Mouse (Mus musculus) MEL (cell line): ENCODE data around the gene Pex3. TPM values are rescaled to one million over a fixed set of nuclear protein-coding genes. Genes with fewer than 3 reads are reported as not detected.

Experiments
- DNase-seq: peaks from one replicate; pipeline ENCODE4 v3.0.0; 2011; ENCODE audit warnings: low read depth, low spot score
- H3K27ac ChIP-seq: 2 replicates; pipeline ENCODE4 v1.5.1; 2012; ENCODE audit warnings: low read depth, mild to moderate bottlenecking, control low read depth, low read length, moderate library complexity; ENCODE audit not compliant: control insufficient read depth
- H3K27me3 ChIP-seq, 2 experiments: fragments of 150-350 bp in 1 of 2; sonication (generic) in 1 of 2; 2 replicates each; pipeline ENCODE4 v1.6.1; 2012; ENCODE audit warnings: low read length in 2 of 2, mild to moderate bottlenecking in 2 of 2, improper control_type of control experiment in 1 of 2, moderate library complexity in 1 of 2; ENCODE audit not compliant: insufficient read depth in 2 of 2, control insufficient read depth in 1 of 2
- H3K36me3 ChIP-seq, 2 experiments: 2 replicates each; pipeline ENCODE4 v1.6.1; 2012 to 2014; ENCODE audit warnings: low read length in 2 of 2, improper control_type of control experiment in 1 of 2, inconsistent platforms in 1 of 2, mild to moderate bottlenecking in 1 of 2; ENCODE audit not compliant: insufficient read depth in 2 of 2, control insufficient read depth in 1 of 2
- H3K4me1 ChIP-seq, 2 experiments: fragments of 150-350 bp in 1 of 2; sonication (generic) in 1 of 2; 2 replicates each; pipeline ENCODE4 v1.6.1; 2012; ENCODE audit warnings: low read length in 2 of 2, improper control_type of control experiment in 1 of 2, mild to moderate bottlenecking in 1 of 2; ENCODE audit not compliant: insufficient read depth in 2 of 2, control insufficient read depth in 1 of 2
- H3K4me3 ChIP-seq, 2 experiments: fragments of 150-350 bp in 1 of 2; sonication (generic) in 1 of 2; 2 replicates each; pipeline ENCODE4 v1.5.1; 2012; ENCODE audit warnings: low read depth in 2 of 2, low read length in 2 of 2, mild to moderate bottlenecking in 2 of 2, moderate library complexity in 2 of 2, control low read depth in 1 of 2, improper control_type of control experiment in 1 of 2; ENCODE audit not compliant: control insufficient read depth in 1 of 2, insufficient read depth in 1 of 2
- H3K79me2 ChIP-seq: 2 replicates; pipeline ENCODE4 v1.6.1; 2012; ENCODE audit warnings: mild to moderate bottlenecking, low read length, moderate library complexity; ENCODE audit not compliant: control insufficient read depth, poor library complexity, insufficient read depth
- H3K9ac ChIP-seq: 2 replicates; pipeline ENCODE4 v1.6.1; 2012; ENCODE audit warnings: low read depth, mild to moderate bottlenecking, control low read depth, low read length, moderate library complexity; ENCODE audit not compliant: control insufficient read depth, poor library complexity, severe bottlenecking
- H3K9me3 ChIP-seq: fragments of 150-350 bp; sonication (generic); replicated peaks from 2 replicates; pipeline ENCODE4 v1.6.1; 2012; ENCODE audit warnings: mild to moderate bottlenecking, low read length, improper control_type of control experiment, moderate library complexity; ENCODE audit not compliant: insufficient read depth
- CHD2 ChIP-seq: IDR thresholded peaks from 2 replicates; pipeline ENCODE4 v1.6.1; 2011; ENCODE audit warnings: low read length, improper control_type of control experiment
- E2F4 ChIP-seq: IDR thresholded peaks from 2 replicates; pipeline ENCODE4 v1.6.1; 2011; ENCODE audit warnings: low read depth, low read length, improper control_type of control experiment, borderline replicate concordance
- ELF1 ChIP-seq: IDR thresholded peaks from 2 replicates; pipeline ENCODE4 v1.6.1; 2014; ENCODE audit warnings: low read depth, mild to moderate bottlenecking, inconsistent platforms, low read length, improper control_type of control experiment, moderate library complexity
- ETS1 ChIP-seq: IDR thresholded peaks from 2 replicates; pipeline ENCODE4 v1.6.1; 2012; ENCODE audit warnings: low read depth, mild to moderate bottlenecking, inconsistent platforms, low read length, improper control_type of control experiment, moderate library complexity
- GABPA ChIP-seq: IDR thresholded peaks from 2 replicates; pipeline ENCODE4 v1.6.1; 2012; ENCODE audit warnings: low read depth, mild to moderate bottlenecking, inconsistent platforms, low read length, improper control_type of control experiment, moderate library complexity
- GATA1 ChIP-seq: IDR thresholded peaks from 2 replicates; pipeline ENCODE4 v1.6.1; 2011; ENCODE audit warnings: low read depth, low read length, improper control_type of control experiment
- JUND ChIP-seq: IDR thresholded peaks from 2 replicates; pipeline ENCODE4 v1.6.1; 2011; ENCODE audit warnings: low read depth, mild to moderate bottlenecking, improper control_type of control experiment, low read length
- MAX ChIP-seq: IDR thresholded peaks from 2 replicates; pipeline ENCODE4 v1.6.1; 2011; ENCODE audit warnings: low read length, improper control_type of control experiment
- MYB ChIP-seq: IDR thresholded peaks from 2 replicates; pipeline ENCODE4 v1.6.1; 2011; ENCODE audit warnings: mild to moderate bottlenecking, low read depth, low read length, improper control_type of control experiment
- MYC ChIP-seq: IDR thresholded peaks from 2 replicates; pipeline ENCODE4 v1.6.1; 2011; ENCODE audit warnings: low read depth, mild to moderate bottlenecking, low read length, improper control_type of control experiment, moderate library complexity
- NELFE ChIP-seq: IDR thresholded peaks from 2 replicates; pipeline ENCODE4 v1.6.1; 2011; ENCODE audit warnings: low read depth, low read length, improper control_type of control experiment
- POLR2A ChIP-seq, 2 experiments: IDR thresholded peaks; 2 replicates each; pipeline ENCODE4 v1.6.1; 2011 to 2012; ENCODE audit warnings: low read length in 2 of 2, mild to moderate bottlenecking in 2 of 2, control low read depth in 1 of 2, improper control_type of control experiment in 1 of 2, low read depth in 1 of 2, moderate library complexity in 1 of 2; ENCODE audit not compliant: control insufficient read depth in 1 of 2, insufficient read depth in 1 of 2, poor library complexity in 1 of 2
- RAD21 ChIP-seq: IDR thresholded peaks from 2 replicates; pipeline ENCODE4 v1.6.1; 2011; ENCODE audit warnings: mild to moderate bottlenecking, low read depth, low read length, improper control_type of control experiment
- RCOR1 ChIP-seq: IDR thresholded peaks from 2 replicates; pipeline ENCODE4 v1.6.1; 2012; ENCODE audit warnings: low read depth, mild to moderate bottlenecking, inconsistent platforms, low read length, improper control_type of control experiment
- SMC3 ChIP-seq: IDR thresholded peaks from 2 replicates; pipeline ENCODE4 v1.6.1; 2011; ENCODE audit warnings: low read depth, low read length, improper control_type of control experiment
- TBP ChIP-seq: IDR thresholded peaks from 2 replicates; pipeline ENCODE4 v1.8.0; 2011; ENCODE audit warnings: low read depth, low read length, improper control_type of control experiment
- ZC3H11A ChIP-seq: IDR thresholded peaks from 2 replicates; pipeline ENCODE4 v1.6.1; 2012; ENCODE audit warnings: low read depth, mild to moderate bottlenecking, inconsistent platforms, low read length, improper control_type of control experiment
- ZKSCAN1 ChIP-seq: IDR thresholded peaks from 2 replicates; pipeline ENCODE4 v1.6.1; 2012; ENCODE audit warnings: low read depth, mild to moderate bottlenecking, inconsistent platforms, low read length, improper control_type of control experiment, moderate library complexity
- ZMIZ1 ChIP-seq: IDR thresholded peaks from 2 replicates; pipeline ENCODE4 v1.6.1; 2012; ENCODE audit warnings: low read depth, mild to moderate bottlenecking, inconsistent platforms, low read length, improper control_type of control experiment, moderate library complexity
- polyA plus RNA-seq, 2 experiments: library from polyadenylated mRNA; stranded (reverse) in 1 of 2; unstranded in 1 of 2; fragments of >175 nt in 1 of 2; fragments of >200 nt in 1 of 2; gene quantifications; 2 replicates each; pipeline versions ENCODE4 v1.2.1 to v1.2.4; 2012; ENCODE audit warnings: low replicate concordance in 2 of 2, low read depth in 1 of 2; ENCODE audit not compliant: insufficient read length in 2 of 2, insufficient read depth in 1 of 2, missing spikeins in 1 of 2
- total RNA-seq: library from RNA; depleted of rRNA; stranded (reverse); fragments of 300-350 nt; gene quantifications from 2 replicates; pipeline ENCODE4 v1.2.3, GENCODE M21; 2012

The Pex3 gene
- total and polyA plus RNA-seq, 3 experiments = 13.8 to 15.1 TPM; not detected in 1

DNA sequence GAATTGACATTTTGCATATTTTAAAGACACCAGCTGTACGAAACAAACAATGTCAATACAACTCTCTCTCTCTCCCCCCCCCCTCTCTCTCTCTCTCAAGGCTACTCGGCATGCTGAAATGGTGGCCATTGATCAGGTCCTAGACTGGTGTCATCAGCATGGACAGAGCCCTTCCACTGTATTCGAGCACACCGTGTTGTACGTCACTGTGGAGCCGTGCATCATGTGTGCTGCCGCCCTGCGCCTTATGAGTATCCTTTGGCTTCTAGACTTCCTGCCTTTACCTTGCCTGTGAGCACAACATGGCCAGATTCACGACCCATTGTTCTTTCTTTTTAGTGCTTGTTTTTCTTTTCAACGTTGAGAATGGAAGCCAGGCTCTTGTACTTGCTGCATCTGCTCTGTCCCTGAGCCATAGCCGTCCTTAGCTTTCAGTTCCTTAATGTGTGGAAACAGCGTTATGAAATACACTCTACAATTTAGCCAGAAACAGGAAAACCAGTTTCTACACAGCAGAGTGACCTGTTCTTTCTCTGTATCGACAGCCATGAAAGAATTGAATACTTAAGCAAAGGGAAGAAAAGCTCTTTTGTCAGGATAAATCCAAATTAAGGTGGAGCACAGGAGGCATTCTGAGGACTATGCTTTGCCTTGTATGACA, 7.2 kb upstream of the Pex3 start:
- no peak for TF ChIP-seq E2F4
- no peaks in the 10 kb centered on the region for H3K9me3 ChIP-seq
- H3K27me3 ChIP-seq = no peaks in the 10 kb centered on the region
- no peak overlapping the region for H3K4me3 ChIP-seq
- no peaks in the 10 kb centered on the region; the same call in 1 of the 2 replicates for H3K79me2 ChIP-seq
- H3K4me1 ChIP-seq = no peaks in the 10 kb centered on the region
- H3K36me3 ChIP-seq = peaks cover 0 to 7% of the 10 kb centered on the region in 2 experiments; a peak in 2 of 4 replicates
- no peak overlapping the region for H3K9ac ChIP-seq
- H3K27ac ChIP-seq = no peak overlapping the region
- DNase-seq = no peak

DNA sequence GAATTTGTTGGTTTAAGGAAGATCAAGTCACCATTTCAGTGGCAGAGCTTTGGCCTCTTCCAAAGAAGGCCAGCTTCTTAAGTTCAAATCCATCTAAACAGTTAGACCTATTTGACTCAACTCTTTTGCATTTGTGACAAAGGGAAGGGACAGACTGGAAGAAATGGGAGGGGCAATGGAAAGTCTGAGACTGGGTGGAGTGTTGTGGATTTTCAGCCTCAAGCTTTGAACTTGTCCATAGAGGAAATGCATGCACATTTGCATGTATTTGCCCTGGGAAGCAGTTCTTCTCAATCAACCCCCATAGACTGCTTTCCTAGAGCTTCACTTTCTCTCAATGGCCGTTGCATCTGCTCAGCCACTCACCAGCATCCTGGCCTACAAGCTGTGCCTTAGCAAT, 1.4 kb upstream of the Pex3 start:
- Histone ChIP-seq H3K9me3 (no peaks in the 10 kb centered on the region), H3K36me3 (peaks cover 4 to 5% of the 10 kb centered on the region in 2 experiments; a peak in 3 of 4 replicates), H3K27ac (no peak overlapping the region), H3K79me2 (peaks cover 19% of the 10 kb centered on the region), H3K9ac (no peak overlapping the region), H3K27me3 (no peaks in the 10 kb centered on the region), H3K4me3 (peak overlapping the region in 1 of 2 experiments; percentile 90; a peak in 2 of 4 replicates), H3K4me1 (peaks cover 2 to 10% of the 10 kb centered on the region in 2 experiments; a peak in 3 of 4 replicates)
- peak; percentile 19 for DNase-seq
- TF ChIP-seq MAX (no peak), ELF1 (no peak), SMC3 (no peak)

DNA sequence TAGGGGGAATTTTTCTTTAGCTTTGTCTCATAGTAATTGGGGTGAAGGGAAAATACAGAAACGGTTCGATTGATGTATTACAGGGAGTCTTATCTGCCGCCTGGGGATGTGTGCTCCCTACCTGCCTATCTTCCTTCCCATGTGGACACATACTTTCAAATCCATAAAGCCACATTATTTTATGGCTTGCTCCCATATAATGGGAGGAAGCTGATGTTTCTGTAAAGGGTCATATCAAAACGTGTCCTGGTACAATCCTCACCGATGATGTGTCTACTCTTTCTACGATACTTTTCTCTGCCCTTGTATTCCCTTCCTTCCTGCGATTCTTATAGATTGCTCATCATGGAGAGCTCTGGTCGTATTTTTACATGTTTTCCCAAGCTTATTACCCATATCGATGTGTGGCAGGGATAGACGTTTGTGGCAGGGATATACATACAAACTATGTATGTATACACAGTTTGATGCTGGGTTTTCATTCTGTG, 600 bp upstream of the Pex3 start:
- no peaks in the 10 kb centered on the region for H3K27me3 ChIP-seq
- H3K79me2 ChIP-seq = peaks cover 19% of the 10 kb centered on the region
- peak overlapping the region; percentile 67 to 90 for H3K4me3 ChIP-seq
- peak overlapping the region; percentile 84 for H3K9ac ChIP-seq
- peak; percentile 63 for DNase-seq
- peaks cover 2 to 10% of the 10 kb centered on the region in 2 experiments; a peak in 3 of 4 replicates for H3K4me1 ChIP-seq
- peaks cover 4 to 5% of the 10 kb centered on the region in 2 experiments; a peak in 3 of 4 replicates for H3K36me3 ChIP-seq
- H3K9me3 ChIP-seq = no peaks in the 10 kb centered on the region
- TF ChIP-seq GATA1 (0 out of 2 replicates have a peak, but pooled peaks have one; percentile 8), TBP (no peak), JUND (0 out of 2 replicates have a peak, but pooled peaks have one; percentile 8), MYB (no peak)
- peak overlapping the region; percentile 36 for H3K27ac ChIP-seq

DNA sequence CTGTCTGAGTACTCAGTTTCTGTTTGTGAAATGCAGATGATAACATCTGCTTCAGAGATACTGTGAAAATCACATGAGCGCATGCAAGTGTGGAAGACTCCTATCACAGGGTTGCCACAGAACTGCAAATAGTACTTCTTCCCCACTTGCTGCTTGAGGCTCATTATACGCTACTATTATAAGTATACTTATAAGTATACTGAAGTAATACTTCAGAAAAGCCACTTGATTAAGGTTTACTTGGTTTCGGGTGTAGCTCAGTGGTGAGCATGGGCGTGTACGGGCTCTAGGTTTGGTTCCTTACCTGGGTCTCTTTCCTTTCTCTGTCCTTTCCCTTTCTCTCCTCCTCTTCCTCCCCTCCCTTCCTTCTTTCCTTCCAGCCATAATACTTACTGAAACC, 11.2 kb downstream of the Pex3 start:
- no peak for TF ChIP-seq NELFE
- TF ChIP-seq ZMIZ1 = no peak
- no peak for TF ChIP-seq ETS1
- no peak for TF ChIP-seq CHD2
- TF ChIP-seq MYC = no peak
- TF ChIP-seq ZKSCAN1 = no peak
- no peak for TF ChIP-seq RCOR1
- TF ChIP-seq RAD21 = no peak
- no peak for TF ChIP-seq GABPA
- TF ChIP-seq ZC3H11A = no peak
- TF ChIP-seq ELF1 = no peak
- TF ChIP-seq POLR2A (IDR thresholded peaks at IDR 0.05; ENCODE audit: control insufficient read depth in 1 of 2, insufficient read depth in 1 of 2, low read depth in 1 of 2, low read length in 2 of 2, poor library complexity in 1 of 2) = no peak
- TF ChIP-seq MAX = no peak
- TF ChIP-seq GATA1 = no peak
- no peak overlapping the region for H3K27ac ChIP-seq
- no peaks in the 10 kb centered on the region for H3K27me3 ChIP-seq
- DNase-seq = no peak
- no peaks in the 10 kb centered on the region for H3K4me1 ChIP-seq
- H3K9me3 ChIP-seq = no peaks in the 10 kb centered on the region
- no peak overlapping the region for H3K4me3 ChIP-seq
- peaks cover 0 to 2% of the 10 kb centered on the region in 2 experiments; a peak in 1 of 4 replicates for H3K36me3 ChIP-seq
- no peak overlapping the region for H3K9ac ChIP-seq
- no peaks in the 10 kb centered on the region for H3K79me2 ChIP-seq
